Mouse (Mus musculus) retina, embryonic 14.5 days (tissue): Measurements from ENCODE around the gene Six3.

Experiments used
- DNase-seq: peaks from one replicate; pipeline ENCODE4 v3.0.0-alpha.2; 2015; ENCODE audit warnings: low spot score

Six3 gene

DNA sequence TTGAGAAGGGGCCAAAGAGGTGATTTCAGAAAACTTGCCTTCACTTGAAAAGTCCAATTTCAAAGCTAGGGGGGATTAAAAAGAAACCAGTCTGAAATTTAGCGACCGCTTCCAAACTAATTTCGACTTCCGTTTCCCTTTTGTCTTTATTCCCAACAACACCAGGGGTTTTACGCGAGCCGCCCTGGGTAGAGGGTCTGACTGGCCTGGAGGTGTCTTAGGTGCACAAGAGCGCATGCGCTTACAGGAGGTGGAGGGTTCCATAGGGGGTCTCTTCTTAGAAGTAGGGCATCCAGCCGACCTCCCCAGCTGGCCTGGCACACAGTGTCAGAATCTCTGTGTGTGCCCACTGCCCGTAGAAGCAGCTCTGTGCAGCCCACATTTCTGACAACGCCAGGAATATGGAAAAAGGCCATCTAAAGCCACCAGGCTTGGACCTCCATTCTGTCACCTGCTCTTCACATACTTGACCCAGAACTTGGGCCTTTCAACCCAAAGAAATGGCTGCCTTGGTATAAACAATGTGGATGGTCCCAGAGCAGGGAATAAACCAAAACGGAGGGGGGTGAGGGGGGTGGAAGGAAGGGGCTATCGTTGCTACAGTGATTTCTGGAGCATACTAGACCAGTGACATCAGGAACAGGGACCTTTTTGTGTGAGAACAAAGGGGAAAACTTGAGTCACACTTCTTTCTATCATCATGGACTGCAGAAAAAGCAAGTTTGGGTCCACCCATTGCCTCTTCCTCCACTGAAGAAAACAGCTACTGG, 12.9 kb downstream of the Six3 start:
- DNase-seq = peak; percentile 71

DNA sequence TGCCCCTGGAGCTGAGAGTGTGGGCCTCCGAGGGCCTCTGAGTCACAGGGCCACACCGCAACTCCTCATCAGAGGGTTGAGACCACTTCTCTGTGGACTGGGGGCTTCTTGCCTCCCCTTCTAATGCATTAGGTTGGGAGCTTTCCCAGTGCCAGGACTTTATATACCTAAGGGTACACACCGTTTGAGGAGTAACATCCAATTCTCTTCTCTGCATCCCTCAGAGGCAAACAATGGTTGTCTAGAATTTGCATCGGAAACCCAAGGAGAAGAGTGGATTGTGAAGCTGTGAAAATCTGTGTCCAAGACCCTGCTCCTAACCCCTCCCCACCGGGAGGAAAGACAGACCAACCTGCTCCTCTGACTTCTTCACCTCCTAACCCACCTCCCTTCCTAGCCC, 14.3 kb downstream of the Six3 start:
- no peak for DNase-seq

DNA sequence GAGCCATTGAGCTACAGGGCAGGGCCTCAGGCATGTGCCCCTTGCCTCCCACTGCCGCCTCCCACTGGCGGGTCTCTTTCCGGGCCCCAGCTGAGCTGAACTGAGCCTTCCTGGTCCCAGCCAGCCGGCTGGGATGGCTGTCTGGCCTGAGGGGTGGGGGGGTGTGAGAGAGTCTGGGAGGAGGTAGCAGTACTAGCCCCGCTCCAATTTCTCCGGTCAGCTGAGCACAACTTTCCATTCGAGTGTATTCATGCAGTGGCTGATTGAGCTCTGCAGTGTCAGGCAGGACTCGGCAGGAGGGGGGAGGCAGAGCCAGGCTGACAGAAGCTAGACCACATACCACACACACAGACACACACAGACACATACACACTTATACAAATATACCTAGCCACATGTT, 15.4 kb downstream of the Six3 start:
- DNase-seq = peak; percentile 96

DNA sequence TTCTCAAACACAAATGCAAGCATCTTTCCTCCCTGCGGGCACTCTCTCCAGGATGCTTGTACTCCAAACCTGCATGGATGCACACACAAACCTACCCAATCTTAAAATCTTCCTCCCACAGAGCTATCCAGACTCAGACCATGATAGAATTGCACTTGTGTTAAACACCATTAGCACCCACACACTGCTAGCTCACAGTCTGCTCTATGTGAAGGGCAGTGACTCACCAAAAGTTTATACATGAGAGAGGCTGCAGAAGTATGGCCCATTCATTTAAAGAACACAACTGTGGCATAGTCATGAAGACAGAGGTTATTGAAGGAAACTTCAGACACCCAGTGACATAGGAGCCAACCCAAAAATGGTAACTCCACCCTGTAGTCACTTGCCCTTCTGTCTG, 16.0 kb downstream of the Six3 start:
- DNase-seq = no peak

DNA sequence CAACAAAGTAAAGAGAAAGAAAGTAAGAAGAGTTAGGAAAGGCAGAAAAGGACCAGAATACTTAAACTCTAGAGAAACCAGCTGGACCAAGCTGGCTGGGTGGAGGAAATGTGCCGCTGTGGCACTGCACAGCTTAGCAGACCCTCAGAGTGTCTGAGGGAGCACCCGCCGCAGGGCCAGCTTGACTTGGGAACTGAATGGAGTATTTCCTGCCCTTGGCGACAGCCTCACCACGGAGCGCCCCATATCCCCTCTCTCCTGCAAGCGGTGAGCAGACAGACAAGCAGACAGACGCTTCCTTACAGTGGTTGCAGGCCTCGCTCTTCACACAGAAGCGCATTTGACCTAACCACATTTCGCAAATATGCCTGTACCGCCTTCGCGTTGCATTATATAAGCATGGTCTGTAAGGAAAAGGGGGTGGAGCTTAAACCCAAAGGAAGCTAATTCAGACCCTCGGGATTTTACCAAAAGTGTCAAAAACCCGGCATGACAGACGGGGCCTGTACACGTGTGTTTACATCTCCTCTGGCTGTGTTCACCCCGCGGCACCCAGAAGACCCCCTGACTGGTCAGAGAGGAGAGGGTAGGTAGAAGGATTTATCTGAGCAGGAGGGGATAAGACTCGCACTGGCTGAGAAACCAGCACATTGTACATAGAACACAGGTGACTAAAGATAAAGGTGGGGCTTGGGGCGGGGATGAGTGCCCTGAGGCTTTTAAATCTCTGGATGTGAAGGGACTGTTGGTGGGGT, 17.1 kb downstream of the Six3 start:
- DNase-seq = peak; percentile 45

DNA sequence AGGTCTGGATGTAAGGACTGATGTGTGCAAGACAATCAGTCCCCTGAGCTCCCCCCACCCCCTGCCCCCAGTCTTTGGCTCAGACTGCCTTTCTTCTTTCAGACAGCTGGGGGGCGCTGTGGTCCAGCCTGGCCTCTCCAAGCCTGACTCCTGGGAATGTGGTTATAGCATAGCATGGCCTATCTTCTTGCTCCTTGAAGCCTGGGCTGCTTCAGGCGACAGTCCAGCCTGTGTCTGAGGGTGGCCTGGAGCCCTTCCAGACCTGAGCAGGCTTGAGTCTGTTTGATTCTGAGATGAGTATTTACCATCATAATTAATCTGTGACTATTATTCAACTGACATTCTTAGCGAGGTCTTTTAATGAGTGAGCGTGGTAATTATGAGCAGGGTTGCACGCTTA, 17.7 kb downstream of the Six3 start:
- DNase-seq = peak; percentile 68

DNA sequence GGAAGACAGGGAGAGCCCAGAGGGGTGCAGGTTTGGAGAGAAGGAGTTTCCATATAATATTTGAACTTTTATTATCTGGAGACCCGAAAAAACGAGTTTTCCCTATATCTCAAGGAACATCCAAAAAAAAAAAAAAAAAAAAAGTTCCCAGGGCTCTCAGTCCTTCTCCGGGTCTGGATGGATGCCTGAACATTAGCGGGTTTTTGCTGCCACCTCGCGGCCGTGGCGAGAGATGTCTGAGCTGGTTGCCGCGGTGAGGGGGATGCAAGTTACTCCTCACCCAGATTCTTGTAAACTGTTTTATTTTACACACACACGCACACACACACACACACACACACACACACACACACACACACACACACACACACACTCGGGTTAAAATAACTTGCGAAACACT, 20.2 kb downstream of the Six3 start:
- peak; percentile 90 for DNase-seq

DNA sequence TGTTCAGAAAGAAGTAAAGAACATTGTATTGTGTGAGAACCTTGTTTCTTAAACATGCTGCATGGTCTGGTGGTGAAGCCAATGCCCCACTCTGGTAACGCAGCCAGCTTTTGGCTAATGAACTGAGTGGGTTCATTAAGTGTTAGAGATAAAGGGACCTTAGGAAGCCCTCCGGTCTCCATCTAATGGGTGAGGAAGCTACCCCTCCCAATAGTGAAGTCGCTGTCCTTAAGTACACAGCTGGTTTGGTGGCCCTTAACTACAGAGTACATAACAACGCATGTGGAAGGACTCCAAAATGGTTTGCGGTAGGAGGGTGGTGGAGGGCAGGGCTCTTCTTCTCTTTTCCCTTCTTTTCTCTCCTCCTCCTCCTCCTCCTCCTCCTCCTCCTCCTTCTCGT, 24.5 kb downstream of the Six3 start:
- DNase-seq = no peak

DNA sequence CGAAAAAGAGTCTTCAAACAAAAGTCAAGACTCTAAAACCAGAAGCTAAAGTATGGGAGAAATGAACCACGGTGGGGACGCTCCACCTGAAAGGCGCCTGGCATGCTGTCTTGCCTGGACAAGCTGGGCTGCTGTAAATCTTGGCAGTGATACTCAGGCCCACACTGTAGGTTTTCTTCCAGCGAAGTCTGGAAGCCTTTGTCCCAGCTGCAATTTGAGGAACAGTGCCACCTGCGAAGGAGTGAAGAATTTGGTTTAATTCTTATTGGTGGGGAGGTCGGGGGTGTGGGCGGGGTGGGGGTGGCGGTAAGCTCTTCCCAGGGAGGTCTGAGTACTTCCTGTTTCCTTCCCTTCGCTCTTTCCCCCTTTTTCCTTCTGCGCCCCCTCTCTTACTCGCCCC, 31.9 kb downstream of the Six3 start:
- peak; percentile 45 for DNase-seq

DNA sequence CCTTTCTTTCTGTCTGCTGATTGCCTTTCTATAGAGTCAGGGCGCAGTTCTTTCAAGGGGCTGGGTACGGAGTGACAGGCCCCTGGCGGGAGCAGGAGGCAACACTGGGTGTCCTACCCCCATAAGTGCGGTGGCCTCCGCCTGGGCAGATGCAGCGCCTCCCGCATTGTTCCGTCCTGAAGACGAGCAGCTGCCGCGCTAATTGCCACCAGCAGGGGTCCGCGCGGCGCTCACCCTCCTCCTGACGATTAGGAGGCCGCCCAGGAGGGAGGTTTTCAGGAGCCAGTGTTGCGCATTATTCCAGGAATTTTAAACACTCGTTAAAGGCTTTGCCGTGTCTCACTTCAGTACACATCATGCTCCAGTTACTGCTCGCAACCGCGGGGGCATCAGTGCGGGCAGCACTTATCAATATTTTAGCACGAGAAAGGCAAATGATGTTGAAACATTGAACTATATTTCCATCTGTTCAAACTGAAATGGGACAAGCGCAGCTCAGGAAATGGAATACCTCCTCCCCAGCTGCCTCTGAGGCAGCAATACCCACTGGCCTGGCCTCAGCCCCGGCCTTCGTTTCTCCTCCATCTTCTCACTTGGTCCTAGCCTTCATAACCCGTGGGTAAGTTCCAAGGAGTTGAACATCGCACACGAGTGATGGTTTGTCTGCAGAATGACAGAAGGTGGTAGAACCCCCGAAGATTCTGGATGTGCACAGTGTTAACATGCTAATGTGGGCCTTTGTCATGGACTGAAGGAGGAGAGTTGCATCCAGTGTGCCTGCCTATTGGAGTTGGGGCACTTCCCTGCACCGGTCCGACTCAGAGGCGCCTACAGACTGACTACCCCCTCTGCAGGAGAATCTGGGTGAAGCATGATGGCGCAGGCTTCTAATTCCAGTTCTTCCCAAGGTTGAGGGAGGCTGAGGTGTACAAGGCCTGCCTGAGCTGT, 32.6 kb downstream of the Six3 start:
- DNase-seq = peak; percentile 92

DNA sequence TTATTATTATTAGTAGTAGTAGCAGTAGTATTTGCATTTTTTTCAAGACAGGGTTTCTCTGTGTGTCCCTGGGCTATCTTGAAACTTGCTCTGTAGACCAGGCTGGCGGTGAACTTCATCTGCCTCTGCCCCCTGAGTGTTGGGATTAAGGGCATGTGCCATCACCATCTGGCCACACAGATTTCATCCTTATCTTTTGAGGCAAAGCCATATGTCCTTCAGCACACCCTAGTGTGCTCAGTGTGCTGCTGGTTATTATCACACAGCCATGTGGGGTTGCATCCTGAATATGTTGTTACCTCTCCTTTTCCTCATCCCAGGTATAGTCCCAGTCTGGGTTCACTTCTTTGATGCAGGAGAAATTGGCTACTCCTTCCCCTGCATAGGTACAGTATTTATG, 46.6 kb downstream of the Six3 start:
- DNase-seq = no peak

DNA sequence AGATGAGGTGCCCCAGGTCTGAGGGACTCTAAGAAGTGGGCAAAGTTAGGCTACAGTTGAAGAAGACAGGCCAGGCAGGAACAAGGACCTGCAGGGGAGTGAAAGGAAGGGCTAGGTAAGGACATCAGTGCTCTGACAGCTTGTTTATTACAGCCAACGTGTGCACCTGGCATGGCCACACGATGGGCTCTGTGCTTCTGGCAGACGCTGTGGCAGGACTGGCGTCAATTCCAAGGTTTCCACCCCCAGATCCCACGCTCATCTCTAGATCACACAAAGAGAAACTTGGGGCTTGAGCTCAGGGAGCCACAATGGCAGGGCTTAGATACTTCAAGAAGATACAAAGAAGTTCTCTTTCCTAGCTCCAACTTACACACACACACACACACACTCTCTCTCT, 48.1 kb downstream of the Six3 start:
- no peak for DNase-seq

DNA sequence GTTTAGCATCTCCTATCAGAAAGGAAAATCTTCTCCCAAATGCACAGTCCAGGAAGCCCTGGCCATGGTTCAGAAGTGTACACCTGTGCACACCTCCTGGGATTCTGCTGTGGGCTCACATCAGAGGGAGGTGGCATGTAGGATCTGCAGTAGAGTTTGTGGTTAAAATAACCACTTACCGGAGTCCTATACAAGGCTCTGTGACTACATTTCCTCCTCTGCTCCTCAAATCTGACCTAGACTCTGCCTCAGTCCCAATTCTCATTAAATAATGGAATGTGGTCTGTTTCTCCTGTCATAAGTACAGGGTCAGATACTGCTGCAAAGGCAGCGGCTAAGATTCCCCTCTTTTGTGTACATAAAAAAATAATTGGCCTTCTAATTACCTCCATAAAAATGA, 50.8 kb downstream of the Six3 start:
- no peak for DNase-seq

DNA sequence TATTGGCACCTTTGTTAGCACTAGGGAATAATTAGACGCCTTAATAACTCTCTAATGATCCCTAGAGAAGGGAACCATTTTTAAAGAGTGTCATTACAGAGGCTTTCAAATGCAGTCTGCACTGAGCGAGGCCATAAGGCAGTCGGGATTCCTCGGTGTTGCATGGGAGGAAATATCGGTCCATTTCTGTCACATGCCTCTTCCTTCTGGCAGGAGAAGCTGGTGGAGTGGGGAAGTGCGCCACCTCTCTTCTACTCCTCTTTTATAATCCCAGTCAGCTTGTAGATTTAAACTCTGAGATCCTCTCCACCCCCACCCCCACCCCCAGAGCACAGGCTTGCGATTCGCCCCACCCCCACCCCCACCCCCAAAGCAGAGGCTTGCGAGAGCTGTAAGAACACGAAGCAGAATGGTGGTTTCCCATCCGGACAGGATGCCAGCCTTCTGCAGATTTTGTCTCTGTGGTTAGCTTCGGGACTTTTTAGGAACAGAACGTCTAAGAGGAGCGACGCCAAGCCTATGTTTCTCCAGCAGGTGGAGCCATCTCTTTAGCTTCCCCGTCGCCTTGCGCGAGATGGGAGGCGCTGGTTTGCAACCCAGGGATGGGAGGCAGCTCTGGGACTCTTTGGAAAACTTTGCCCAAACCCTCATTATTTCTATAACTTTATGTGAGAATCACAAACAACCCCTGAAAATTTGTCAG, 51.4 kb downstream of the Six3 start:
- peak; percentile 93 for DNase-seq
